Mouse (Mus musculus) erythroblast, embryonic 14.5 days (primary cell): ENCODE data around the gene Dync1li2. TPM values are rescaled to one million over a fixed set of nuclear protein-coding genes. Genes with fewer than 3 reads are reported as not detected.

Experiments
- H3K27me3 ChIP-seq: 2 replicates; pipeline ENCODE4 v1.6.1; 2012; ENCODE audit warnings: inconsistent platforms; ENCODE audit not compliant: control insufficient read depth
- H3K36me3 ChIP-seq: 2 replicates; pipeline ENCODE4 v1.6.1; 2012; ENCODE audit warnings: mild to moderate bottlenecking, inconsistent platforms; ENCODE audit not compliant: control insufficient read depth
- H3K4me1 ChIP-seq: 2 replicates; pipeline ENCODE4 v1.6.1; 2012; ENCODE audit warnings: inconsistent platforms; ENCODE audit not compliant: control insufficient read depth
- H3K4me3 ChIP-seq: replicated peaks from 2 replicates; pipeline ENCODE3; 2012; ENCODE audit warnings: moderate library complexity, mild to moderate bottlenecking, inconsistent platforms
- H3K9me3 ChIP-seq: 2 replicates; pipeline ENCODE4 v1.6.1; 2012; ENCODE audit warnings: low read length, inconsistent platforms, mixed read lengths; ENCODE audit not compliant: control insufficient read depth
- GATA1 ChIP-seq: IDR thresholded peaks from 2 replicates; pipeline ENCODE4 v1.6.1; 2012; ENCODE audit warnings: low read length, inconsistent platforms, mixed read lengths
- TAL1 ChIP-seq: IDR thresholded peaks from 3 replicates; pipeline ENCODE4 v1.6.1; 2012; ENCODE audit warnings: low read length, inconsistent platforms, mixed read lengths
- polyA plus RNA-seq: library from polyadenylated mRNA; stranded (reverse); fragments of >175 nt; gene quantifications from 2 replicates; pipeline ENCODE4 v1.2.3, GENCODE M21; 2012

Gene Dync1li2
- polyA plus RNA-seq, 1 experiment: 1.4 TPM

DNA sequence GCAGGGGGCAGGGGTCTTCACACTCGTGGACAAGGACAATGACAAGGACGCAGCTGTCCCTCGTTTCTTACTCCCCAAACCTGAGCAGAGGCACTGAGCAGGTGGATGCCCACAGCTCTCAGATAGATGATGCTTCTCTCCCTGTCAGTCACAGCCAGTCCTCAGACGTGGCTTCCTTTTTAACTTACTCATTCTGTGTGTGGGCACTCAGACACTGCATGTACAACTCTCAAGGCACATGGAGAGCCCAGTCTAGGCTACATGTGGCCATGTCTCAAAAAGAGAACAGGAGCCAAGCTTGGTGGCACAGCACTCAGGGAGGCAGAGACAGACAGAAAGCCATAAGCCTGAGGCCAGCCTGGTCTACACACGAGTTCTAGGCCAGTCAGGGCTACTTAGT, 66.9 kb downstream of the Dync1li2 start:
- TF ChIP-seq GATA1: no peak
- no peaks in the 10 kb centered on the region for H3K27me3 ChIP-seq

DNA sequence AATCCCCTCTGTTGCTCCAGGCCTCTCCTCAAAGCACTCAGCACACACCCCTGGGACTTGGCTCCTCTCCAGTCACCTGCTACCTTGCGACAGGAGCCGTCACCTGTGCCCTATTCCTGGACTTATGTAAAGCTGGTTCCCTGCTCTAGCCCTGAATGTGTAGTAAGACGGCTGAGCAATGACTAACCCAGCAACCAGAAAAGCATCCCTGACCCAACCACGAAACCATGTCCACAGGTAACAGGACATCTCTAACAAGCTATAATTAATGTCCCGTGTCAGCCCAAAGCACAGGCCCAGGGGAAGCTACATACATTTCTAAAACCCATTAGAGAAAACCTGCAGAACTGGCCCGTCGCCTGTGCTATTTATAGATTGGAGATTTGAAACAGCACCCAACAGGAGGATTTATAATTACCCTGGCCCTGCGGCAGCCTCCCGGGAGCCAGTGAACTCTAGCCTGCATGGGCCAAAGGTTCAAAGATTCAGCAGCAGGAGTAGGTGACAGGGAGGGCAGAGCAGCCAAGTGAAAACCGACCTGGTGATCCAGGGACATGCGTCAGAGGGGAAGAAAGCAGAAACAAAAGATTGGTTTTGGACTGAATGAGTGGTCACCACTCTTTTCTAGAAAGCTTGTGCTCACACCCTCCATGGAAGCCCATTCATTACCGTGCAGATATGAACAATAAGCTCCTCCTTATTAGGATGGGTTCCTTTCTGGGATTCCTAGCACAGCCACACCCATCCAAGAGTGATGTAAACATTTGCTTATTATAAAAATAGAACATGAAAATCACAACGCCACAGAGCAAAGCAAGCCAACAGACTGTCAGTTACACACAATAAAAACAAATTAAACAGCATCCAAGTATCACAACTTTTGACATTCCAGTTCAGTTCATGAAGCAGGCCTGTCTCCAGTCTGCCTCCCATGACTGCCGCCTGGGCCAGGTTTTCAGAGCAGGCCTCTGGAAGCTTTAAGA, 67.7 kb downstream of the Dync1li2 start:
- no peaks in the 10 kb centered on the region for H3K4me1 ChIP-seq
- TF ChIP-seq GATA1: no peak
- TF ChIP-seq TAL1: no peak
- no peaks in the 10 kb centered on the region for H3K36me3 ChIP-seq

More for the DNA sequence above, 66.9 kb downstream of the Dync1li2 start:
- H3K4me3 ChIP-seq: no peak overlapping the region
- H3K36me3 ChIP-seq: no peaks in the 10 kb centered on the region
- no peaks in the 10 kb centered on the region for H3K4me1 ChIP-seq
- H3K9me3 ChIP-seq: no peaks in the 10 kb centered on the region

DNA sequence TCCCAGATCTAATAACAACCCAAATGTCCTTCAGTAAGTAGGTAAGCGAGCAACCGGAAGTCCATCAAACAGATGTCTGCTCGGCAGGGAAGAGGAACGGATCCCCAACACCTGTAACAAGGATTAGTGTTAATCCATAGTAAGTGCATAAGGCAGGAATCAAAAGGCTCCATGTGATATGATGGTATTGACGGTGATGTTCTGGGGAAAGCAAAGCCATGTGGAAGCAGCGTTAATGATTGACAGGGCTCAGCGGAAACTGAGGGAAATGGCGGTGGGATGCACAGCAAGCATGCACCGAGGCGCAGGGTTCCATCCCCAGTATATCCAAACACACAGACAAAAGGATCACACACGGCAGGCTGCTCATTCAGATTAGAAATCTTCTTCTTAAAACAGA, 68.6 kb downstream of the Dync1li2 start:
- Histone ChIP-seq H3K4me3 (no peak overlapping the region), H3K4me1 (no peaks in the 10 kb centered on the region), H3K27me3 (no peaks in the 10 kb centered on the region), H3K36me3 (no peaks in the 10 kb centered on the region), H3K9me3 (no peaks in the 10 kb centered on the region)
- TF ChIP-seq GATA1: no peak
- no peak for TF ChIP-seq TAL1

More for the DNA sequence above, 67.7 kb downstream of the Dync1li2 start:
- Histone ChIP-seq H3K4me3 (no peak overlapping the region), H3K27me3 (no peaks in the 10 kb centered on the region), H3K9me3 (no peaks in the 10 kb centered on the region)

DNA sequence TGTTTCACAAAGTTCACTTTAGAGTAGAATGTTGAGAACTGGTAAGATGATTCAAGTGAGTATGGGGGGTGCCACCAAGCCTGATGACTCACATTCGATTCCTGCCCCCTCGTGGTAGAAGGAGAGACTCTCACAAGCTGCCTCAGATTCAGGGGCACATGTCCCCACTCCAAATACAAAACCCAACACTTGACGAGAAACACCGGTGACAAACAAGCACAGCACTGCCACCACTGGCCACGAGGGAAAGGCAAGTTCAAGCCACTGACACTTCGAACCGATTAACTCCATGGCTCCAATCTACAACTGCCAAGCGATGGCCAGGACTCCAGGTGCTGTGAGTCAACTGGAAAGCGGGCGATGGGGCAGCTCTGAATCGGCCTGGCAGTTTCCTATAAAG, 69.1 kb downstream of the Dync1li2 start:
- H3K4me3 ChIP-seq: no peak overlapping the region
- H3K27me3 ChIP-seq: no peaks in the 10 kb centered on the region
- TF ChIP-seq TAL1 (no peak), GATA1 (no peak)
- H3K4me1 ChIP-seq: no peaks in the 10 kb centered on the region
- no peaks in the 10 kb centered on the region for H3K9me3 ChIP-seq
- no peaks in the 10 kb centered on the region for H3K36me3 ChIP-seq

DNA sequence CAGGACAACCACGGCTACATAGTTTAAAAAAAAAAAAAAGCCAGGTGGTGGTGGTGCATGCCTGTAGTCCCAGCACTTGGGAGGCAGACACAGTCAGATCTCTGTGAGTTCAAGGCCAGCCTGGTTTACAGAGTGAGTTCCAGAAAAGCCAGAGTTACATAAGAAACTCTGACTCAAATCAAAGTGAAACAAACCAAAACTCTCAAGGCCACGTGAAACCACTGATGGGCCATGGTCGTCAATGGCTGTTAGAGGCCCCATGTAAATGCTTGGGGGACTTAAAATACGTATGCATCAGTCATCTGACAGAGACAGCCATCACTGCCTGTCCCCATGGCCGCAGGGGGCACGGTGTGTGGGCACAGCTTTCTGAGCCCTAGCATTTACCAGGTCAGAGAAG, 71.7 kb downstream of the Dync1li2 start:
- Histone ChIP-seq H3K9me3 (no peaks in the 10 kb centered on the region), H3K27me3 (no peaks in the 10 kb centered on the region), H3K36me3 (no peaks in the 10 kb centered on the region), H3K4me3 (no peak overlapping the region), H3K4me1 (no peaks in the 10 kb centered on the region)
- no peak for TF ChIP-seq TAL1
- TF ChIP-seq GATA1: no peak

DNA sequence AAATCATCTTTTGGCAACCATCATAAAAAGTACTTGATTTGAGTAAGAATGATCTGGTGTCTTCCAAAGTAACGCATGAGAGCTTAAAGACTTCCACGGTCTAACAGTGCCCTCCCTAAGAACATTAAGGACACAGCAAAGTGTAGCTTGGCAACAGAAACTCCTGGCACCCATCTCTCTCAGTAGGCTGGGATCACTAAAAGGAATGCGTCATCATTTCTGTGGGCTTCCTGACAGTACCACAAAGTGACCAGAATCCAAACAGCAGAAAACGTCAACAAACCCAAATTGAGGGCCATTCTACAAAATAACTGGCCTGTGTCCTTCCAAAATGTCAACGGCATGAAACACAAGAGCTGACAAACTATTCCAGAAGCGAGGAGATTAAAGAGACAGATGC, 72.8 kb downstream of the Dync1li2 start:
- Histone ChIP-seq H3K36me3 (no peaks in the 10 kb centered on the region), H3K9me3 (no peaks in the 10 kb centered on the region), H3K27me3 (no peaks in the 10 kb centered on the region), H3K4me3 (no peak overlapping the region), H3K4me1 (no peaks in the 10 kb centered on the region)
- no peak for TF ChIP-seq TAL1
- no peak for TF ChIP-seq GATA1

DNA sequence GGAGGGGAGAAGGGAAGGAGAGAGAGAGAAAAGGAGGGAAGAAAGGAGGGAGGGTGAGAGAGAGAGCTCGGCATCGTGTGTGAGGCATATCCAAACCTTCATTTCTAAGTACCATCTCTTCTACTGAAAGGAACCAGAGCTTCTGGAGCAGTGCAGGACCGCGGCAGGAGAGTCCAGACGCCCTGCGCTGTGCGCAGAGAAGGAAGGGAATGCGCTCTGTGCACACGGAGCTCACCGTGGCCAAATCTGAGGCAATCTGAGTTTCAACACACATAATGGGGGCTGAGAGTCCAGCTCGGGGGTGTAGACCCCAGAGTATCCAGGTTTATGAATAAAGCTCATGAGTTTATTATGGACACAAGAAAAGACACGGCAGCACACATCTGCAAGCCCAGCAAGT, 73.3 kb downstream of the Dync1li2 start:
- no peak overlapping the region for H3K4me3 ChIP-seq
- H3K4me1 ChIP-seq: no peaks in the 10 kb centered on the region

More for the DNA sequence above, 73.3 kb downstream of the Dync1li2 start:
- Histone ChIP-seq H3K27me3 (no peaks in the 10 kb centered on the region), H3K36me3 (no peaks in the 10 kb centered on the region), H3K9me3 (no peaks in the 10 kb centered on the region)
- no peak for TF ChIP-seq TAL1
- no peak for TF ChIP-seq GATA1

Other genes starting within 250 kb of the Dync1li2 start
- gene Tk2, start 194.5 kb downstream of the Dync1li2 start, polyA plus RNA-seq: 0.19 and 0.23 TPM in 2 replicates
- gene Cklf, start 192.2 kb downstream of the Dync1li2 start, polyA plus RNA-seq: 0.07 TPM in 1 of 2 replicates, not detected in the other
- gene Cmtm2a, start 149.9 kb downstream of the Dync1li2 start, polyA plus RNA-seq: not detected in 2 replicates
- not detected in 2 replicates for gene Gm45711, start 133.0 kb downstream of the Dync1li2 start, polyA plus RNA-seq
- not detected in 2 replicates for gene Cmtm1, start 132.9 kb downstream of the Dync1li2 start, polyA plus RNA-seq
- gene Gm11020, start 121.5 kb downstream of the Dync1li2 start, polyA plus RNA-seq: not detected in 2 replicates
- not detected in 2 replicates for gene Cmtm2b, start 120.8 kb downstream of the Dync1li2 start, polyA plus RNA-seq
- gene Cmtm3, start 103.6 kb downstream of the Dync1li2 start, polyA plus RNA-seq: 0.26 and 0.44 TPM in 2 replicates
- gene Cmtm4, start 47.2 kb downstream of the Dync1li2 start, polyA plus RNA-seq: 0.01 and 0.02 TPM in 2 replicates
- not detected in 2 replicates for gene Terb1, start 66.9 kb upstream of the Dync1li2 start, polyA plus RNA-seq
- 0.29 and 0.39 TPM in 2 replicates for gene Nae1, start 91.6 kb upstream of the Dync1li2 start, polyA plus RNA-seq
- not detected in 2 replicates for gene Car7, start 91.6 kb upstream of the Dync1li2 start, polyA plus RNA-seq
- gene Pdp2, start 148.4 kb upstream of the Dync1li2 start, polyA plus RNA-seq: 0.01 and 0.02 TPM in 2 replicates
- gene Cdh16, start 181.3 kb upstream of the Dync1li2 start, polyA plus RNA-seq: 0.08 TPM in 1 of 2 replicates, not detected in the other
- gene Rrad, start 188.3 kb upstream of the Dync1li2 start, polyA plus RNA-seq: 0.05 and 0.12 TPM in 2 replicates
- gene Ciao2b, start 198.9 kb upstream of the Dync1li2 start, polyA plus RNA-seq: 7.5 and 10.3 TPM in 2 replicates